Mouse (Mus musculus): ENCODE measurements around the gene Slc50a1. TPM values are rescaled to one million over a fixed set of nuclear protein-coding genes. Genes with fewer than 3 reads are reported as not detected.

The Slc50a1 gene
- total RNA-seq, 2 experiments from 2014 or later: 42.0 to 47.7 TPM

- DNase-seq: no peak
Observed at GRCm38 (mm10) chr3:89295685-89296230, 25.4 kb upstream of the Slc50a1 start.

DNA sequence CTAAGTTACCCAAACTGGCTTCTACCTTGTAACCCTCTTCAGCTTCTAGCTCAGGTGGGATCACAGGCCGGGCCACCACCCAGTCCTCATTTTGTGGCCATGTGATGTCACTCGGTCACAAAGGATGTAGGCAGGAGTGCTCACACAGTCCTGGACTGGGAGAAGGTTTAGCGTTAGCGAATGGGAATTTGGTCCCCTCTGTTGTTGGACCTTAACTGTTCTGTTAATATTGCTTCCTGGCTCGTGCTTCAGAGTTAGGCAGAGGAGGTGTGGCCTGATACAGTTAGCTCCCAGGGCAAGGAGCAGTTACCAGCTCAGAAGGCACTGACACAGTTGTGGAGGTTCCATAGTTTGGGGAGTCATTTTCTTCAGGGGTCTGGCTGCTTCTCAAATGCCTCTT is 23.8 kb upstream of the Slc50a1 start:
- DNase-seq: no peak

DNA sequence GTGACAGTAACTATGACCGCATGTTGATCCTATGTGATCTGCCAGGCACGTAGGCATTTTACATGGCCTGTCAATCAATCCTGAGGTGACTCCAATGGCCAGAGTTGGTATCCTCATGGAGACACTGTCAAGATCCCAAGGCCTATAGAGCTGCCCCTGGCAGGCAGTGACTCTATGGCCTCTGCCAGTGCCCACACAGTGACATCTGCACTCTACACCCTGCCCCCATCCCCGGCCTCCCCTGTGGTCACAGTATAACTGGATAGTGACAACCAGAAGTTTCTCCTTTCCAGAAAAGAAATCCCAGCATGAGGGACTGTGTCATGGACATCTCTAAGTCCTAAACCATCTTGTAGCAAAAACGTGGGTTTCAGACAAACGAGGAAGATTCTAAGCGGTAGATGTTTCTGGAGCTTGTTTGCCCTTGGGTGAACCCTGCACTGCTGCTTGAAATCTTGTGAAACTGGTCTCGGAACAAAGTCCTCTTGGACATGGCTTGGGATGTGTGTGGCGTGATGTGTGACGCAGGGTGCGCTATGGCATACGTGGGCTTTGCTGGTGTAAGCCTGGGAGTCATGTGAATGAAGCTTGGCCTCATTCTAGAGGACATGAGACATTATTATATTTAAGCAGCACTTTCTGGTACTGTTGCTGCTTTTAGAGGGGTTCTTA is 23.0 kb upstream of the Slc50a1 start:
- no peak for DNase-seq

- DNase-seq: no peak
Observed at GRCm38 (mm10) chr3:89292303-89292702, 21.9 kb upstream of the Slc50a1 start.

DNA sequence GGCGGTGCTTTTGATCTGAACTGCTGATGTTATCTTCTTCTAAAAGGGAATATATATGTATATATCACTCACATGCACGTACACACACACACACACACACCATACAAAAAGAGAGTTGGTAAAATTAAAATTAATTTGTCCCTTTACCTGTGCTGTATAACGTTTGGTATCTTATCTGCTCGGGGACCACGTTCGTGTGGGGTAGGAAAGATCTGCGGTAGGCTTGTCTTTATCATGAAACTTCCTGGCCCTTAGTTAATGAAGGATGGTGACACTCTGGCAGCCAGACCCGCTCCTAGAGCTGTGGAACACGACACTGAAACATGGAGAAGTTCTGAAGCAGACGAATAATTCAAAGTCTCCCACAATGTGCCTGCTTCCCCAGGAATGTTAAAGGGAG is 21.5 kb upstream of the Slc50a1 start:
- no peak for DNase-seq

GRCm38 (mm10) chr3:89288503-89288928 is 18.1 kb upstream of the Slc50a1 start:
- DNase-seq: no peak

DNA sequence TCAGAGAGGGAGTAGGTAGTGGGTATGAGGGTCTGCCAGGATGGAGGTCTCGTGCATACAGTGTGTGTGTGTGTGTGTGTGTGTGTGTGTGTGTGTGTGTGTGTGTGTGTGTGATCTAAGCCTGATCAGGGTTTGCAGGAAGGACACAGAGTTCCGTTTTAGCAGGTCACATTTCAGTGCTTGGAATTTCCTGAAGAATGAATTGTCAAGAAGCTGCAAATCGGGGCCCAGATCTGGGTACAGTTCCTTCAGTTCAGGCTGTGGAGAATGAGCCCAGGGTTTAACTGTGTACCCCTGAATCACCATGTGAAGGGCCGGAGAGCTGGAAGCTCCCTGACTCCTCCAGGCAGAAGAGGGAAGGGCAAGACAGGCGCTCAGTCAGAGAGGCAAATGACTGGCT is 16.9 kb upstream of the Slc50a1 start:
- DNase-seq: no peak

DNA sequence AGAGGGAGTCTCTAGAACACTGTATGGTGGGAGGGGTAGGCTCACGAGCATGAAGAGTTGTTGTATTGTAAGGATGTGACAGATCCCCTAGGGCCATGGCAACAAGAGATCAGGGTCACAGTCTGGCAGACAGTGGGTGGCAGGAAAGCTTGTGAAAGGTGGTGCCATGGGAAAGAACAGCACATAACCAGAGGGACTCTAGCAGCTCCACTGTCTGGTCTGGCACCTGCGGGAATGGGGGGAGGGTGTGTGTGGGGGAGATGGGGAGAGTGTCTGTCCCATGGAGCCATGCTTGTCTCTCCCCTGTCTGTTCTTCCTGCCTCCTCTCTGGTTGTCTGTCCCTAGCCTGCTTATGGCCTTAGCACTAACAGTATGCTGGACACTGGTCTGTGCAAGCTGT is 15.2 kb upstream of the Slc50a1 start:
- no peak for DNase-seq

- DNase-seq: no peak
Observed at GRCm38 (mm10) chr3:89284261-89284660, 13.9 kb upstream of the Slc50a1 start.

DNA sequence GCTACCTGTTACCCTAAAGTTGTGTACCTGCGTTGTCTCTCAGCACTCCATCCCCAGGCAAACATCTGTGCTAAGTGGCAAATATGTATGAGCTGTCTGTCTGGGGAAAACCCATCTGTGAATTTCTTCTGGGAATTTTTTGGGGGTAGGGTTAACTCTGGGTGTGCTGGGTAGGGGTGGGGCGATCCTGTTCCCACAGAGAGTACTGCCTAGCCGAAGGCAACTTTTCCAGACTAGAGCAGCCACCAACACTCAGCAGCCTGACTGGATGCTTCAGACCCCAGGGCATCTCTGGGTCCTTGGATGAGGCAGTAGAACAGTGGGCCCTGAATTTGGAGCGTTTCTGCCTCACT is 11.9 kb upstream of the Slc50a1 start:
- no peak for DNase-seq

DNA sequence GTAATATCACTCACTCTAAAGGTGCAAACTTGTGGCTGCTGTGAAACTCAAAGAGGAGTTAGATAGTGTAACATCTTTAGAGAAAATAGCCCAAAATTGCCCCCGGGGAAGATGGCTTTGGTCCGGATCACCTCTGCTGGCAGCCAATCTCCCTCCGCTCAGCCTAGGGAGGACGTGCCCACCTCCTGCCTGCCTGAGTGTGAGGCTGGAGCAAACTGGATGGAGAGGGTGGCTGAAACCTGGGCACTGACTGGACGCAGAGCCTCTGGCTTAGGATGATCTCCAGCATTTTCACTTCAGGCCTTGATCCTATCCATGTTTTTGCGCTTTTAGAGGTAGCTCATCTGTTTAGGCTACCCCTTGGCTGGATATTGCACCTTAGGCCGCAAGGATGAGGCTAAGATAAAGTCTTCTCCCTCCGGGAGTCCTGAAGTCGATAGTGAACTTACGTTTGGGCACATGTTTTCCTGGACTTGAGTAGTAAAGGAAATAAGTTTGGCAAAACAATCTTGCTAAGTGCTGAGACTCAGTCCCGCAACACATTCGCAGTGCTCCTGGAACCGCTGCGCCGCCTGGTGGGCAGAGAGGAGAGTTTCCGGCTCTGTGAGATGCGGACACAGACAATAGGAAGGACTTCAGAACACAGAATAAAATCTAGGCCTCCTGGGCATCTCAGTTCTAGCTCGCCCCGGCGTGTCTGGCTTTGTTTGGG is 11.4 kb upstream of the Slc50a1 start:
- DNase-seq: peak; percentile 88 to 92

GRCm38 (mm10) chr3:89280606-89281511 is 10.5 kb upstream of the Slc50a1 start, which contains the start of gene Efna1:
TSS of gene Efna1 (minus strand) at chr3:89281142.
- peak; percentile 51 to 63 for DNase-seq

GRCm38 (mm10) chr3:89280050-89280605 is 9.8 kb upstream of the Slc50a1 start:
- DNase-seq: no peak

- DNase-seq: peak; percentile 91 to 94
Observed at GRCm38 (mm10) chr3:89279153-89279890, 9.0 kb upstream of the Slc50a1 start.

DNA sequence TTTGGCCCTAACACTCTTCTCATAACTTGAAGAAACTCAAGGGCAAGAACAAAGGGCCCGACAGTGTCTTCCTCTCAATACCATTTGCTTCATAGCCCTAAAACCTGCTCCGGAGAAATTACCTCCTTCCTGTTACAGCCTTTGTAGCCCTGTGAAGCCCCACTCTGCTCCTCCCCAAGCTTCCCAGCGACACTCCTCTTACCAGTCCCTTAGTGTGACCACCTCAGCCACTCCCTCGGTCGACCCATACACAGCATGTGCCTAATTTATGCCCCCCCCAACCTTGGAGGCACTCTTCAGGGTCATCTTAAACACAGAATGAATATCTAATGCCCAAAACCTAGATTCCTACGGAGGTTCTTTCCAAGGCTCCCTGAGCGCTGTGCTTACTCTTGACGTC is 8.3 kb upstream of the Slc50a1 start:
- no peak for DNase-seq

- DNase-seq: peak; percentile 41 to 65
Observed at GRCm38 (mm10) chr3:89278107-89278506, 7.7 kb upstream of the Slc50a1 start.

GRCm38 (mm10) chr3:89277281-89278021 is 7.1 kb upstream of the Slc50a1 start:
- no peak for DNase-seq

DNA sequence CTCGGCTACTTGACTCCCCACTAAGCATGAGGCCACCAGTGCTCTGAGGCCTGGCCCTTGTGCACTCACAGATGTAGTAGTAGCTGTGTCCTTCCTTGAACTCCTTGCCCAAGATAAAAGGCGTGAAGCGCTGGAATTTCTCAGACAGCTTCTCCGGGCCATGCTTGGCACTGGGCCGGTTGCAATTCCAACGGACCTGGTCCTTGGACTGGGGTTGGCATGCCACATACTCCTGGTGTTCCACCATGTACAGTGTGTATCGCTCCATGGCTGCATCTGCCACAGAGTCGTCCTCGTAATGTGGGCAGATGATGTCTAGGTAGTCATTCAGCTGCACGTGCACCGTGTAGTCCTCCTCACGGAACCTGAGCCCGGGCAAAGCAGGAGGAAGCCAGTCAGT is 5.7 kb upstream of the Slc50a1 start:
- DNase-seq: no peak

- no peak for DNase-seq
Observed at GRCm38 (mm10) chr3:89271760-89272159, 1.4 kb upstream of the Slc50a1 start.

DNA sequence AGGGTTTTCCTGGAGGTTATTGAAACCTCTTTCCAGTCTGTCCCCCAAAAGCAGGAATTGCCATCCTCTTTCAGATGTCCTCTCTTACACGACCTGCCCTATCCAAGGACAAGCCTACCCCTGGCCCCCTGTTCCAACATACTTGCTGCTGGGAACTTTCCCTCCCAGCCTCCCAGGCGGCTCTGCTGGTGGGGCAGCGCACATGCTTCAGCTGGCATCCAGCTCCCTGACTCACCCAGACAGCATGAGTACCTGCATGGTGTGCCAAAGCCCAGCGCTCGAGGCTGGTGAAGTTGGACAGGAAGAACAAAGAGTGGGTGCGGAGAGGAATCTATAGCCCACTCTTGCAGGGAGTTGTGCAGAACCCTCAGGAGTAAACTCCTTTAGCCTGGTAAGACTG is 521 bp upstream of the Slc50a1 start:
- peak; percentile 76 to 81 for DNase-seq

DNA sequence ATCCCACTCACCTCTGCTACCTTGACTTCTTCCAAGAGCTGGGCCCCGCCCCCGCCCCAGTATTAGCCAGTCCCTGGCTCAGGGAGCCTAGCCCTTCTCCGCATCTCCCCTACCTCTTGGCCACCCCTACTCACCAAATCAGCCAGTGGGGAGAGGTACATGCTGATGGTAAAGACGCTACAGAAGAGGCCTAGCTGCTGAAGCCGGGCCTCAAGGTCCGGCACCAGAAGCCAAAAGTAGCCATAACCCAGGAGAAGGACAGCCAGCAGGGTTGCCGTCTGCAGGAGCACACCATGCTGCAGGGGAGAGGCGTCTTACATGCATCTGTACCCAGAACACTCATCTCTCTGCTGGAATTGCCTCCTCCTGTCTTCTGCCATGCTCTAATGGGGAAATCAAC is 1.5 kb downstream of the Slc50a1 start:
- DNase-seq: no peak
